Mouse (Mus musculus) lung, adult 2 months (tissue): Measurements from ENCODE around the gene Copg1.

ENCODE experiments used
- CTCF ChIP-seq: fragments of 200-500 bp; IDR thresholded peaks from 2 replicates; pipeline ENCODE4 v1.5.1; 2011; ENCODE audit warnings: mild to moderate bottlenecking, low read length, control low read depth; ENCODE audit not compliant: insufficient read depth
- POLR2A ChIP-seq: fragments of 200-500 bp; IDR thresholded peaks from 2 replicates; pipeline ENCODE4 v1.6.1; 2011; ENCODE audit warnings: low read depth, mild to moderate bottlenecking, control low read depth, low read length, borderline replicate concordance; ENCODE audit errors: extremely low read depth

DNA sequence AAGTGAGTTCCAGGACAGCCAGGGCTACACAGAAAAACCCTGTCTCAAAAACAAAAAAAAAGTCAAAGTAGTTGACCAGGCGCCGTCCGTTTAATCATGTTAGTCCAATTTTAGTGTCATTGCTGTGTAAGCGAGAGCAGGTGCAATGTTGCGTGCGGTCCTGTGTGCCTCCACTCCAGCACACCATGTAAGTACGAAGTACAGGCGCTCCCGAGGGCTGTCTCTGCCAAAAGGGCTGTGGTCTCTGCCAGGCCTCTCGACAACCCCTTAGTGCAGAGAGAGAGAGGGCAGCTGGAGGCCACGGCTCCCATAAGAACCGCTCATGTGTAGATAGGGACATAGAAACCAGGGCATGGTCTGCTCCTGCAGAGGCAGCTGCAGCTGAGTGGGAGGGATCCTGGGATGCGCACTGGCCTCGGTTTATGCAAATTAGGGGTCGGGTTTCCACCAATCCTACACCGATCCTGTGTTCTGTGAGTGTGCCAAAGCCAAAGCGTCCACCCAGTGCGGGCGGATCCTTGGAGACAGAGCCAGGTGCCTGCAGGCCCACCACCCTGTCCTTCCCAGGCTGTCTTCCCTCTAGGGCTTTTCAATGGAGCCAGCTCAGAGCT lies 49.7 kb downstream of the Copg1 start:
- TF ChIP-seq CTCF, result no peak
- TF ChIP-seq POLR2A, result no peak
